8 mouse cellular contexts compared by ENCODE assay signal in genomic region chr2:132575759-132576439, GRCm38 (mm10). TPM values are rescaled to one million over a fixed set of nuclear protein-coding genes. Genes with fewer than 3 reads are reported as not detected.
A peak's percentile ranks its signal among the peaks of the same experiment; 100 is the strongest.
DNase-seq lines count a peak whose midpoint lies in the region; ATAC-seq and TF ChIP-seq lines count a peak whose summit lies in the region.

No protein-coding gene starts in this region.

- H3K27me3 ChIP-seq in lung, embryonic 16.5 days (ENCODE audit: control insufficient read depth, insufficient read depth, low read depth, low read length): no peaks in the 10 kb centered on the region
- H3K27me3 ChIP-seq in spleen, adult 2 months (ENCODE audit: control insufficient read depth, insufficient read depth, low read length): no peaks in the 10 kb centered on the region

- no peak overlapping the region for H3K9ac ChIP-seq in lung, embryonic 16.5 days (ENCODE audit: low read length)

- H3K4me1 ChIP-seq in lung, embryonic 16.5 days (replicated peaks; ENCODE audit: control insufficient read depth, insufficient read depth, low read length): peaks cover 13% of the 10 kb centered on the region
- H3K4me1 ChIP-seq in spleen, adult 2 months (ENCODE audit: control insufficient read depth, insufficient read depth, insufficient read length): peaks cover 15% of the 10 kb centered on the region

- no peak for TF ChIP-seq POLR2A in spleen, adult 2 months (IDR thresholded peaks at IDR 0.05; ENCODE audit: low read depth, low read length)

- DNase-seq in frontal cortex, postnatal 14 days (ENCODE audit: low spot score in 2 of 2): no peak
- peak; percentile 70 for DNase-seq in cerebellum, adult 9-10 months
- peak; percentile 95 for DNase-seq in heart, adult 11 months
- DNase-seq in kidney, adult 9 months: peak; percentile 81
- DNase-seq in spleen, adult 2 months (ENCODE audit: low read depth in 1 of 2, low spot score in 2 of 2): no peak
- DNase-seq in ovary, postnatal 10 days (ENCODE audit: low spot score): no peak

- H3K4me3 ChIP-seq in lung, embryonic 16.5 days (ENCODE audit: low read length): no peak overlapping the region
- H3K4me3 ChIP-seq in spleen, adult 2 months (ENCODE audit: extremely low read depth, insufficient read depth, insufficient read length): peak overlapping the region; percentile 51

- 66% methylated on average over 11 of the region's 11 CpGs for WGBS in lung, embryonic 16.5 days
- 33% methylated on average over 11 of the region's 11 CpGs for WGBS in spleen, adult 2 months

- no peak for TF ChIP-seq CTCF in spleen, adult 2 months (IDR thresholded peaks at IDR 0.05; ENCODE audit: extremely low read depth, insufficient read depth, insufficient read length, insufficient replicate concordance)

- no peaks in the 10 kb centered on the region for H3K9me3 ChIP-seq in lung, embryonic 16.5 days (ENCODE audit: control insufficient read depth, low read length)

- ATAC-seq in frontal cortex, adult (ENCODE audit: low TSS enrichment): peak; percentile 16; the same call in 1 of the 2 replicates
- no peak for ATAC-seq in lung, embryonic 16.5 days (ENCODE audit: low read depth)

- no peak overlapping the region for H3K27ac ChIP-seq in lung, embryonic 16.5 days (ENCODE audit: low read length)
- peak overlapping the region; percentile 95 for H3K27ac ChIP-seq in spleen, adult 2 months (ENCODE audit: insufficient read depth, low read length)

- H3K4me2 ChIP-seq in lung, embryonic 16.5 days (ENCODE audit: low read depth, low read length): peak overlapping the region; percentile 75

- peaks cover 3% of the 10 kb centered on the region; the same call in 1 of the 2 replicates for H3K36me3 ChIP-seq in lung, embryonic 16.5 days (ENCODE audit: control insufficient read depth, insufficient read depth, low read length)
- H3K36me3 ChIP-seq in spleen, adult 2 months (ENCODE audit: control insufficient read depth, insufficient read depth, low read length): peaks cover 6% of the 10 kb centered on the region

RNA-seq across cellular contexts. Expression of gene Gpcpd1, which starts 11.6 kb away (rescaled TPM):
- polyA plus RNA-seq in lung, embryonic 16.5 days (2015; fragmentation: Nextera tagmentation; extraction: Ambion mirVana): 28.7 and 31.3 TPM in 2 replicates
- polyA plus RNA-seq in spleen, adult 2 months (2012; rRNA removed): 11.6 and 15.7 TPM in 2 replicates

Comparison
In these comparisons a context has a peak if more than half of its experiments do, and no peak if none do; other contexts are left out.
1. DNase-seq: peak in cerebellum, adult 9-10 months (single experiment), heart, adult 11 months (single experiment) and kidney, adult 9 months (single experiment); none in frontal cortex, postnatal 14 days (0 of 2), spleen, adult 2 months (0 of 2) and ovary, postnatal 10 days (single experiment).